Mouse (Mus musculus) adrenal gland, adult 18-20 months (tissue): ENCODE data around the gene Nop2. TPM values are rescaled to one million over a fixed set of nuclear protein-coding genes. Genes with fewer than 3 reads are reported as not detected.
"Not testable (repeated sequence)": the region's sequence is repeated elsewhere in the genome, so short reads cannot be mapped to it uniquely, and the experiment has no call there.

Experiments
- DNase-seq, 2 experiments: peaks; one replicate each; pipeline ENCODE4 v3.0.0; 2021 to 2022; ENCODE audit warnings: low spot score in 2 of 2
- total RNA-seq, 2 experiments: library from RNA; stranded (reverse); gene quantifications; 1 replicate in 1 of 2; 2 replicates in 1 of 2; pipeline ENCODE4 v1.2.3; 2021

Nop2 gene
- total RNA-seq, 2 experiments from 2014 or later = 51.6 to 61.3 TPM

- DNase-seq = no peak
Measured at GRCm38 (mm10) chr6:125152212-125153017, 20.7 kb downstream of the Nop2 start.

DNA sequence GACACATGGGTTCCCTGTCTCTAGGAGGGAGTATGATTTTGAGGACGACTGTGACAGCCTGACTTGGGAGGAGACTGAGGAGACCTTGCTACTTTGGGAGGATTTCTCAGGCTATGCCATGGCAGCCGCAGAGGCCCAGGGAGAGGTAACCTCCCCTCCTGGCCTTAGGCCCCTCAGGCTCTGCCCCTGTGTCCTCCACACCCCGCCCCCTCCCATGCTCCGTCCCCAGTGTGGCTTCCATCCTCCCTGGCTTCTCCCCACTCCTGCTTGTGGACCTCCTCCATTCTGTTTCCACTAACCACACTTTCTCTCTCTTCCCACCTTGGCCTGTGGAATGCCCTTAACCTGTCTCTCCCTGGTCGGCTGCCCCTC lies 21.3 kb downstream of the Nop2 start:
- DNase-seq = no peak

GRCm38 (mm10) chr6:125153682-125154081 lies 22.0 kb downstream of the Nop2 start:
- DNase-seq = no peak

DNA sequence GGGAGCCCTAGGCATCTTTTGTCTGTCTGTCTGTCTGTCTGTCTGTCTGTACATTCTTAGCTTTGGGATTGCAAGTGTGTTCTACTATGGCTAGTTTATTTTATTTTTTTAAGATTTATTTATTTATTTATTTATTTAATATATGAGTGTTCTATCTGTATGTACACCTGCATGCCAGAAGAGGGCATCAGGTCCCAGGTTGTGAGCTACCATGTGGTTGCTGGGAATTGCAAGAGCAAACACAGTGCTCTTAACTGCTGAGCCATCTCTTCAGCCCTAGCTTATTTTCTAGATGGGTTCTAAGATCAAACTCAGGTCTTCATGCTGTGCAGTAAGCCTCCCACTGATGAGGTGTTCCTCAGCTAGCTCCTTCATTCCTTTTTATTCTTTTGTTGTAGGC lies 22.8 kb downstream of the Nop2 start:
- DNase-seq = no peak

DNA sequence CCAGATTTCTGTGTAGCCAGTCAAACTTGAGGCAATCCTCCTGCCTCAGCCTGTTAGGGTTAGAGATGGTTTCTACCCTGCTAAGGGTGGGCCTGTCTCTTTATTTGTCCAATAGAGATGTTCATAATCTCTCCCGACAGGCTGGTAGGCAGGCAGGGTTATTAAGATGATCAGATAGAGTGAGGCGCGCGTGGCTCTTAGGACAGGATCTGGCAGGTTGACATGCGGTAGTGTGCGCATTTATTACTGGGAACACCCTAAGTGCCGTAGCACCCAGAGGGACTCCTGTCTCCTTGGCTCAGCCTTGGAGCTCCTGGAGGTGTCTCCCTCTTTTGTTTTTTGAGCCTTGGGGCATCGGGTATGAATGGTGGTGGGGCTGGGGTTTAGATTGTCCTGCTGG lies 23.6 kb downstream of the Nop2 start:
- no peak for DNase-seq

DNA sequence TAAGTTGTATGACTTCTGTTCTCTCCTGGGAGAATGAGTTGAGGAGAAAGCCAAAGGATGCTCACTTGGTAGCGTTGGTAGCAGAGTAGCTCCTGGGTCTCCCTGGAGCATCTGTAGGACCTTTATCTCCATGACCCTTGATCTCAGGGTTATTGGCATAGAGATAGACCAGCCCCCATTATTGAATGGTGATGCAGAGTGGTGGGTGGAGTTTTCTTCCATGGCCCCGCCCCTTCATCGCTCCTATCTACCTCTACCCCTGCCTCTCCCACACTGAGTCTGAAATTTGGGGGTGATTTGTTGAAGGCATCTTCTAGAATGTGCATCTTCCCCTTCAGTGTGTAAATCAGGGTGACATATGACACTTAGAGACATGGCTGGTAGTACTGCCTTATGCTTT lies 24.8 kb downstream of the Nop2 start:
- DNase-seq = no peak

DNA sequence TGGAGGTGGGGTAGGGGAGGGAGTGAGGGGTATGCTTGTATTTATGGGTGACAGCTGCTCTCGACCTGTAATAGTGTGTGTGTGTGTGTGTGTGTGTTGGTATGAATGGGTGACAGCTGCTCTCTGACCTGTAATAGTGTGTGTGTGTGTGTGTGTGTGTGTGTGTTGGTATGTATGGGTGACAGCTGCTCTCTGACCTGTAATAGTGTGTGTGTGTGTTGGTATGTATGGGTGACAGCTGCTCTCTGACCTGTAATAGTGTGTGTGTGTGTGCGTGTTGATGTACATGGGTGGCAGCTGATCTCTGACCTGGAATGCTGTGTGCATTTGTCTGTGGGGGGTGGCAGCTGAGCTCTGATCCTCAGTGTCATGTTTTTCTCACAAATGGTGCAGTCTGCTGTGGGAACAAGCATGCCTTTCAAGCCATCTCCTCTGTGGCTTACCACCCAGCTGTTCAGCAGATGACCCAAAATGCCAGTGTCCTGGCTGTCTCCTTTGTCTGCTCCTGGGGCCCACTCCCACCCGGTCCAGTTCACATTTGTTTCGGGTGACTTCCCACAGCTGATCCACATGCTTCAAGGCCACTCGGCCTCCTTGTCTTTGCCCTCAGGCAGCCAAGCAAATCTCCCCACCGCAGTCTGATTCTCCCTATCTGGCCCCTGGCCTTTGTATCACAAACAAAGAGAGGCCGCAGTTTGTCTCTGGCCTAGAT lies 25.4 kb downstream of the Nop2 start:
- DNase-seq = no peak

DNA sequence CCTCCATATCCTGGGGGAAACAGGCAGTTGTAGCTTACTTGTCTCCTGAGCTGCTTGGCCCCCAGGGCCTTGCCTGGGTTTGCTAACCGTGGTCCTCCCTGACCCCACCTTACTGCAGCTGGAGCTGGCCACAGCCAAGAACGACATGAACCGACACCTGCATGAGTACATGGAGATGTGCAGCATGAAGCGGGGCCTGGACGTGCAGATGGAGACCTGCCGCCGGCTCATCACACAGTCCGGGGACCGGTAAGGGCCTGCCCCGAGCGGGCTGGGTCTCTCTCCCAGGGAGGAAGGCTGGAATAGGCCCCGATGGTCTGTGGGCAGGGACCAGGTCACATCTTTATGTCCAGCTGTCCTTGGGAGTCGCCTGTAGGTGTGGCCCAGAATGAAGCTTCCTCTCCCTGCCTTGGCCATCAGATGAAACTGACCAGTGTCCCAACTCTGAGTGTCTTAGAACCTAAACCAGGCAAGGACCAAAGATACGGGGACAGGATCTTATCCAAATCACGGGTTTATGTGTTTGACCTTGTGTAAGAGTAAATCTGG lies 27.3 kb downstream of the Nop2 start:
- DNase-seq = no peak

GRCm38 (mm10) chr6:125159773-125160557 lies 28.3 kb downstream of the Nop2 start:
- DNase-seq = no peak

DNA sequence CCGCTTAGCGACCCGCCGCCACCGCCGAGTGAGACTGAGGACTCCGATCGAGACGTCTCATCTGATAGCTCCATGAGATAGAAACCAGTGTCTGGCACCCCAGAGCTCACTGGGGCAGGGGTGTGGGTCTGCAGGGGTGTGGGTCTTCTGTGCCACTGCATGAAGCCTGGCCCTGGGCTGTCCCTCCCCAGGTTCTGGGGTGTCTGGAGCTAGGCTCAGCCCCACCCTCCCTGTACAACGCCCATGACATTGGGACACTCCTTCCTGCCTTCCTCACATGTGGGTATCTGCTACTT lies 28.8 kb downstream of the Nop2 start:
- DNase-seq = no peak

GRCm38 (mm10) chr6:125160854-125161760 lies 29.4 kb downstream of the Nop2 start:
- DNase-seq = peak in 1 of 2 experiments; percentile 69

DNA sequence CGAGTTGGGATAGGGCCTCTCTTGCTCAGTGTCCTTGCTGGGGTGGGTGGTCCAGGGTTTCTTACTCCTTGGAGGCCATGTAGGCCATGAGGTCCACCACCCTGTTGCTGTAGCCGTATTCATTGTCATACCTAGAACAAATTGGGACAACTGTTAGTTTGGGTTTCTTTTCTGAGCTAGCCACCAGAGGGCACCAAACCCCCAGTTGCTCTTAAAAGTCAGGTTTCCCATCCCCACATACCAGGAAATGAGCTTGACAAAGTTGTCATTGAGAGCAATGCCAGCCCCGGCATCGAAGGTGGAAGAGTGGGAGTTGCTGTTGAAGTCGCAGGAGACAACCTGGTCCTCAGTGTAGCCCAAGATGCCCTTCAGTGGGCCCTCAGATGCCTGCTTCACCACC lies 30.3 kb downstream of the Nop2 start:
- peak; percentile 64 to 66 for DNase-seq

- DNase-seq = not testable (repeated sequence)
Measured at GRCm38 (mm10) chr6:125162615-125163305, 31.1 kb downstream of the Nop2 start.

DNA sequence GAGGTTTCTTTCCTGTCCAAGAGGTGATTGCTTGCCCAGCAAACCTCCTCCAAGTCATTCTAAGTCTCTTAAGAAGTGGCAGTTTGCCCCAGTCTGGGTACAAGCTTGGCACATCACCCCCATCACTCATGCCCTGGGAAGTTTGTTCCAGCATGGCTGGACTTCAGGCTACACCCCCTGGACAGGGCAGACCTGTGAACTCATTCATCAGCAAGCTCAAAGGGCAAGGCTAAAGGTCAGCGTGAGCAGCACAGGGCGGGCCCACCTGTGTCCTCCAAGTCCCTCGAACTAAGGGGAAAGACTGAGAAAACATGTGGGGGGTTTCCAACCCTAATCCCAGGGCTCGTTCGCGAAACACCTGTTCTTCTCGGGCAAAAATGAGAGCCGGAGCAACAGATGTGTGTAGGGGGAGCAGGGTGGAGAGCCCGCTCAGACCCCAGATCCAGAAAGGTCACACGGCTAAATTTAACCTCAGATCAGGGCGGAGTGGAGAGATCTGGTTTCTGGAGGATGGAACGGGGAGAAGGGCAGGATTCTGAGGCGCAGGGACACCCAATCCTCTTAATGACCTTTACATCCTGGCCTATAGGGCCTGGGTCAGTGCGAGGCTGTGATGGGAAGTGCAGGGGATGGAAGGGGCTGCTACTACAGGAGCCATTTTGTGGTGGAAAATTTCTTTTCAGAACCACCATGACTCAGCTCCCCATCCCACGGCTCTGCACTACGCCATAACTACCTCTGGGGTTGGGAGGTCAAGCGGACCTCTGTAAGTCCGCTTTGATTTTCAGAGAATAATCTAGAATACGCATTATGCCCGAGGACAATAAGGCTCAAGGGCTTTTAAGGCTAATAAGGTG lies 32.3 kb downstream of the Nop2 start:
- DNase-seq = peak in 1 of 2 experiments; percentile 41

DNA sequence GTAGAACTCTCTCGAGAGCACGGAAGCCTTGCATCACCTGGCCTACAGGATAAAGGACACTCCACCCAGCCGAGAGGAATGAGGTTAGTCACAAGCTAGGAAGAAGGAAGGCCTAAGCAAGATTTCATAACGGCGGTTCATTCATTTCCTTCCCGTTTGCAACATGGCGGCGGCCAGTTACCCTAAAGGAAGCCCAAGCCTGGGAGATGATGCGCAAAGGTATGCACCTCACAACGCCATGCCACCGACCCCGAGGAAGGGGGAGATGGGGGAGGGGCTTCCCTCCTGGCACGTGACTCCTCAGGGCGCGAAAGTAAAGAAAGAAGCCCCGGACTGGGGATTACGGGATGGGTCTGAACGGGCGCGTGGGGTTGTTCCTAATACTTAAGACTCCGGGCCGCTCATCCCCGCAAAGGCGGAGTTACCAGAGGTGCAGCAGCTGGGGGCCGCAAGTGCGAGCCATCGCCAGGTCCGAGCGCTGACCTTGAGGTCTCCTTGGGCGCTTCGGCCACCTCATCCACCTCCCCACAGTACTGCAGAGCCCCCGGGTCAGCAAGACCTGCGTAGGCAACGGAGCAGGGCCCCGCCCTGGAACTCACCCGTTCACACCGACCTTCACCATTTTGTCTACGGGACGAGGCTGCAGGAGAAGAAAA lies 33.1 kb downstream of the Nop2 start:
- DNase-seq = peak; percentile 56 to 57

- DNase-seq = peak; percentile 94 to 96
Measured at GRCm38 (mm10) chr6:125165328-125165891, 33.7 kb downstream of the Nop2 start.

- DNase-seq = peak; percentile 74 to 76
Measured at GRCm38 (mm10) chr6:125166051-125166751, 34.5 kb downstream of the Nop2 start, which contains the start of gene Gapdh. Gene Gapdh (minus strand): TSS chr6:125166467.
